Mouse (Mus musculus) lung, embryonic 14.5 days (tissue): ENCODE results near the gene Sntb2. TPM values are rescaled to one million over a fixed set of nuclear protein-coding genes. Genes with fewer than 3 reads are reported as not detected.

Experiments used
- ATAC-seq: fragments of 200-750 bp; cut with Nextera tagmentation; 2 replicates; pipeline ENCODE4 v1.8.0; 2017; ENCODE audit warnings: mild to moderate bottlenecking, moderate TSS enrichment, moderate library complexity; ENCODE audit not compliant: insufficient read depth
- DNase-seq: peaks from one replicate; pipeline ENCODE4 v3.0.0-alpha.2; 2015
- H3K27ac ChIP-seq: fragments of 300-500 bp; sonication (generic); 2 replicates; pipeline ENCODE4 v1.5.1; 2014; ENCODE audit warnings: low read depth, mild to moderate bottlenecking, moderate library complexity
- H3K27me3 ChIP-seq: fragments of 300-500 bp; sonication (generic); 2 replicates; pipeline ENCODE4 v1.6.1; 2014; ENCODE audit warnings: low read length, control low read depth; ENCODE audit not compliant: insufficient read depth
- H3K36me3 ChIP-seq: fragments of 300-500 bp; sonication (generic); 2 replicates; pipeline ENCODE4 v1.6.1; 2014; ENCODE audit warnings: control low read depth; ENCODE audit not compliant: insufficient read depth
- H3K4me1 ChIP-seq: fragments of 300-500 bp; sonication (generic); 2 replicates; pipeline ENCODE4 v1.6.1; 2014; ENCODE audit warnings: antibody characterized with exemption, control low read depth; ENCODE audit not compliant: insufficient read depth
- H3K4me2 ChIP-seq: fragments of 300-500 bp; sonication (generic); 2 replicates; pipeline ENCODE4 v1.6.1; 2014; ENCODE audit warnings: mild to moderate bottlenecking
- H3K4me3 ChIP-seq: fragments of 300-500 bp; sonication (generic); 2 replicates; pipeline ENCODE4 v1.5.1; 2014; ENCODE audit warnings: low read depth, low read length
- H3K9ac ChIP-seq: fragments of 300-500 bp; sonication (generic); 2 replicates; pipeline ENCODE4 v1.6.1; 2014
- H3K9me3 ChIP-seq: fragments of 300-500 bp; sonication (generic); 2 replicates; pipeline ENCODE4 v1.6.1; 2016; ENCODE audit warnings: low read depth, low read length, control low read depth
- CTCF ChIP-seq: IDR thresholded peaks from 2 replicates; pipeline ENCODE4 v1.5.1; 2016; ENCODE audit warnings: antibody characterized with exemption, low read depth
- WGBS: fragments of 180-500 bp; shearing (Covaris S2); extraction: QIAGEN DNeasy Blood & Tissue Kit; methylation state at CpG from one replicate; pipeline ENCODE4 v1.1.7; 2014; 5-methylcytosine and 5-hydroxymethylcytosine counted together
- polyA plus RNA-seq: library from polyadenylated mRNA; unstranded; fragments of >200 nt; fragmentation: Nextera tagmentation; extraction: Ambion mirVana; gene quantifications from 2 replicates; pipeline ENCODE4 v1.2.1, GENCODE M21; 2014

Sntb2 gene
- polyA plus RNA-seq, 1 experiment from 2014 or later: 22.1 TPM

- H3K9ac ChIP-seq: no peak overlapping the region
- no peak overlapping the region for H3K4me3 ChIP-seq
- peaks cover 91% of the 10 kb centered on the region for H3K36me3 ChIP-seq
- WGBS: 81% methylated on average over 5 of the region's 5 CpGs
- DNase-seq (no peak), ATAC-seq (no peak)
- TF ChIP-seq CTCF: no peak
- H3K27ac ChIP-seq: no peak overlapping the region
- no peak overlapping the region for H3K4me2 ChIP-seq
- no peaks in the 10 kb centered on the region for H3K9me3 ChIP-seq
- H3K4me1 ChIP-seq: 0 out of 2 replicates have a peak, but pooled peaks cover under 1% of the 10 kb centered on the region
- H3K27me3 ChIP-seq: no peaks in the 10 kb centered on the region
Measured at GRCm38 (mm10) chr8:106899473-106899872, 36.1 kb upstream of the Sntb2 start.

GRCm38 (mm10) chr8:106905727-106906480, 29.6 kb upstream of the Sntb2 start:
- Histone ChIP-seq H3K27ac (no peak overlapping the region), H3K4me1 (no peaks in the 10 kb centered on the region), H3K36me3 (peaks cover 82% of the 10 kb centered on the region), H3K4me3 (no peak overlapping the region), H3K9me3 (no peaks in the 10 kb centered on the region), H3K4me2 (no peak overlapping the region), H3K27me3 (no peaks in the 10 kb centered on the region), H3K9ac (no peak overlapping the region)
- no peak for ATAC-seq
- peak; percentile 89 for DNase-seq
- TF ChIP-seq CTCF: peak; percentile 74
- WGBS: 92% methylated on average over 17 of the region's 17 CpGs

GRCm38 (mm10) chr8:106906635-106907034, 28.9 kb upstream of the Sntb2 start:
- Histone ChIP-seq H3K4me1 (no peaks in the 10 kb centered on the region), H3K27ac (no peak overlapping the region), H3K4me3 (no peak overlapping the region), H3K9ac (no peak overlapping the region), H3K9me3 (no peaks in the 10 kb centered on the region), H3K36me3 (peaks cover 82% of the 10 kb centered on the region), H3K27me3 (no peaks in the 10 kb centered on the region), H3K4me2 (no peak overlapping the region)
- TF ChIP-seq CTCF: no peak
- no peak for ATAC-seq
- no peak for DNase-seq
- whole genome bisulfite sequencing: 94% methylated on average over 6 of the region's 6 CpGs

GRCm38 (mm10) chr8:106907450-106907849, 28.1 kb upstream of the Sntb2 start:
- 84% methylated on average over 6 of the region's 6 CpGs for WGBS
- ATAC-seq (no peak), DNase-seq (no peak)
- TF ChIP-seq CTCF: no peak
- Histone ChIP-seq H3K9ac (no peak overlapping the region), H3K36me3 (peaks cover 82% of the 10 kb centered on the region), H3K4me3 (no peak overlapping the region), H3K4me1 (no peaks in the 10 kb centered on the region), H3K4me2 (no peak overlapping the region), H3K27me3 (no peaks in the 10 kb centered on the region), H3K9me3 (no peaks in the 10 kb centered on the region), H3K27ac (no peak overlapping the region)

GRCm38 (mm10) chr8:106908291-106908690, 27.3 kb upstream of the Sntb2 start:
- H3K9ac ChIP-seq: no peak overlapping the region
- no peak overlapping the region for H3K4me2 ChIP-seq
- peaks cover 82% of the 10 kb centered on the region for H3K36me3 ChIP-seq
- WGBS: 81% methylated on average over 7 of the region's 7 CpGs
- ATAC-seq: no peak
- DNase-seq: no peak
- no peaks in the 10 kb centered on the region for H3K9me3 ChIP-seq
- H3K4me1 ChIP-seq: no peaks in the 10 kb centered on the region
- no peaks in the 10 kb centered on the region for H3K27me3 ChIP-seq
- TF ChIP-seq CTCF: no peak
- no peak overlapping the region for H3K4me3 ChIP-seq
- no peak overlapping the region for H3K27ac ChIP-seq

- peaks cover 82% of the 10 kb centered on the region for H3K36me3 ChIP-seq
- TF ChIP-seq CTCF: no peak
- WGBS: 96% methylated on average over 10 of the region's 10 CpGs
Measured at GRCm38 (mm10) chr8:106913631-106914030, 21.9 kb upstream of the Sntb2 start.

GRCm38 (mm10) chr8:106919721-106920394, 15.7 kb upstream of the Sntb2 start:
- no peaks in the 10 kb centered on the region for H3K9me3 ChIP-seq
- no peak overlapping the region for H3K9ac ChIP-seq
- no peak for TF ChIP-seq CTCF
- ATAC-seq (no peak), DNase-seq (no peak)
- H3K27me3 ChIP-seq: no peaks in the 10 kb centered on the region
- 78% methylated on average over 8 of the region's 8 CpGs for WGBS
- no peak overlapping the region for H3K4me2 ChIP-seq
- H3K36me3 ChIP-seq: peaks cover 87% of the 10 kb centered on the region
- no peaks in the 10 kb centered on the region for H3K4me1 ChIP-seq
- H3K4me3 ChIP-seq: no peak overlapping the region
- no peak overlapping the region for H3K27ac ChIP-seq

More at GRCm38 (mm10) chr8:106913631-106914030, 21.9 kb upstream of the Sntb2 start:
- Histone ChIP-seq H3K4me1 (no peaks in the 10 kb centered on the region), H3K27me3 (no peaks in the 10 kb centered on the region), H3K4me2 (no peak overlapping the region), H3K9me3 (no peaks in the 10 kb centered on the region), H3K9ac (no peak overlapping the region), H3K4me3 (no peak overlapping the region), H3K27ac (no peak overlapping the region)
- no peak for DNase-seq
- no peak for ATAC-seq
